Mouse (Mus musculus) olfactory bulb, adult 2 months (tissue): ENCODE measurements around the gene Bmp5. TPM values are rescaled to one million over a fixed set of nuclear protein-coding genes. Genes with fewer than 3 reads are reported as not detected.

Source experiments
- H3K27ac ChIP-seq: fragments of 200-500 bp; 2 replicates; pipeline ENCODE4 v1.5.1; 2012; ENCODE audit warnings: low read depth, low read length; ENCODE audit not compliant: insufficient read depth
- H3K4me1 ChIP-seq: fragments of 200-500 bp; 2 replicates; pipeline ENCODE4 v1.6.1; 2012; ENCODE audit warnings: low read length; ENCODE audit not compliant: control insufficient read depth, insufficient read depth
- H3K4me3 ChIP-seq: fragments of 200-500 bp; 2 replicates; pipeline ENCODE4 v1.5.1; 2012; ENCODE audit warnings: mild to moderate bottlenecking, low read depth, low read length, moderate library complexity; ENCODE audit not compliant: insufficient read depth
- CTCF ChIP-seq: fragments of 200-500 bp; IDR thresholded peaks from 2 replicates; pipeline ENCODE4 v1.5.1; 2012; ENCODE audit warnings: low read depth, mild to moderate bottlenecking, low read length, moderate library complexity; ENCODE audit not compliant: insufficient read depth
- POLR2A ChIP-seq: fragments of 200-500 bp; IDR thresholded peaks from 2 replicates; pipeline ENCODE4 v1.6.1; 2012; ENCODE audit warnings: mild to moderate bottlenecking, low read depth, low read length, moderate library complexity; ENCODE audit not compliant: insufficient read depth
- WGBS: fragments of 180-500 bp; shearing (Covaris S2); methylation state at CpG from one replicate; pipeline ENCODE4 v1.1.7; 2018; 5-methylcytosine and 5-hydroxymethylcytosine counted together
- polyA plus RNA-seq: library from polyadenylated mRNA; stranded (reverse); fragments of >200 nt; gene quantifications from 2 replicates; pipeline ENCODE4 v1.2.4, GENCODE M21; 2012; ENCODE audit warnings: low replicate concordance; ENCODE audit not compliant: missing spikeins, insufficient read depth, insufficient read length

Bmp5 gene
- not detected in 2 replicates for polyA plus RNA-seq

DNA sequence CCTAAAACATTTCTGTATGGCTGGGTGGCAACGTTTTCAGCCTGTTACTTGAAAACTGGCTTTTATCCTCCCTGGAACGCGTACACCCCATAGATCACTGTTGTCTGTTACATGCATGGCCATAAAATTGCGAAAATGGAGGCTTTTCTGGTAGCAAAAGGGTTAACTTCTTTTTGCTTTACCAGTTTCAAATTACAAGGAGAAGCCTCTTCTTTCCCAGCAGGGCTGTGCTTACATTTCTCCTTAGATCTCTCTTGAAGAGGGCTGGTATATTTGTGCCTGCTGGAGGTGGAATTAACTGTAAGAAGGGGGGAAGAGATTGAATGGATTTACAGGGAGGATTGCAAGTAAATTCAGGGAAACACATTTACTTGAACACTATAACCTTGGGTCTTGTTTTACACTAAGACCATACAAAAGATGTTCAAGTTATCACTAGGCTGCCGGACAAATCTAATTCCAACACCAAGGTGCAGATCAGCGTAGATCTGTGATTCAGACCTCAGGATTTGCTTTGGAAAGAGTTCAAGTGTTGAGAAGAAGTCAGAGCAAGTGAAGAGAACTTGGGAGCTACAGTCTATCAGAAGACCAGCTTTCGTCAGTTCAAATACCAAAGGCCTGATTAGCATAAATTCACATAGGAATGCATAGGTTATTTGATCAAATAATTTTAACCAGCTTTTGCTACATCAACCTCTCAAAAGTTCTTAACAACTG lies at the start of gene Bmp5:
Bmp5 (plus strand) TSS at position 236 of the 717 bp plus-strand sequence.
- WGBS: 63% methylated on average over 7 of the region's 7 CpGs
- H3K4me3 ChIP-seq: peak within 1 kb of the TSS; percentile 8; the same call in 1 of the 2 replicates
- TF ChIP-seq POLR2A (no peak), CTCF (no peak)

DNA sequence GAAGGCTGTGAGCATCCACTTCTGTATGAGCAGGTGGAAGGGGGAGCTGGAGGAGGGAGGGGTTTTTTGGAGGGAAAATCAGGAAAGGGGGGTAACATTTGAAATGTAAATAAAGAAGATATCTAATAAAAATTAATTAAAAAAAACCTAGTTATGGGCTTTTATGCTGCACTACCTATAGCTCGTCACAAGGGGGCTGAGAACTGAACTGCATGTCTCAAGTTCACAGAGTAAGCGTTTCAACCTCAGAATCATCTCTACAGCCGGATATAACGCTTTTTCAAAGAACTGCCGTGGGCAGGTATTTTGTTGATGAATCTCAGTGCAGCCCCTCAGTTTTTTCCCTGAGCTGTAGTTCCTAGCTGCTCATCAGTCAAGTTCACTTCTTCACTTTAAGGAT lies 15.1 kb upstream of the Bmp5 start:
- Histone ChIP-seq H3K27ac (no peak overlapping the region), H3K4me1 (no peaks in the 10 kb centered on the region), H3K4me3 (no peak overlapping the region)
- TF ChIP-seq CTCF (no peak), POLR2A (no peak)
- WGBS: 23% methylated on average over 5 of the region's 5 CpGs

More for the DNA sequence above, at the start of gene Bmp5:
- no peak within 1 kb of the TSS for H3K27ac ChIP-seq
- H3K4me1 ChIP-seq: no peaks in the 10 kb centered on the region

GRCm38 (mm10) chr9:75761567-75761966 lies 13.6 kb upstream of the Bmp5 start:
- Histone ChIP-seq H3K4me1 (no peaks in the 10 kb centered on the region), H3K27ac (no peak overlapping the region), H3K4me3 (no peak overlapping the region)
- 93% methylated on average over 2 of the region's 2 CpGs for WGBS
- no peak for TF ChIP-seq CTCF
- no peak for TF ChIP-seq POLR2A

GRCm38 (mm10) chr9:75762487-75762886 lies 12.7 kb upstream of the Bmp5 start:
- no peak overlapping the region for H3K27ac ChIP-seq
- WGBS: 28% methylated on average over 5 of the region's 5 CpGs
- H3K4me1 ChIP-seq: no peaks in the 10 kb centered on the region
- TF ChIP-seq CTCF: no peak
- TF ChIP-seq POLR2A: no peak
- no peak overlapping the region for H3K4me3 ChIP-seq

GRCm38 (mm10) chr9:75764792-75765191 lies 10.4 kb upstream of the Bmp5 start:
- WGBS: 93% methylated on average over 7 of the region's 7 CpGs
- TF ChIP-seq POLR2A (no peak), CTCF (no peak)
- H3K27ac ChIP-seq: no peak overlapping the region
- H3K4me1 ChIP-seq: no peaks in the 10 kb centered on the region
- no peak overlapping the region for H3K4me3 ChIP-seq

DNA sequence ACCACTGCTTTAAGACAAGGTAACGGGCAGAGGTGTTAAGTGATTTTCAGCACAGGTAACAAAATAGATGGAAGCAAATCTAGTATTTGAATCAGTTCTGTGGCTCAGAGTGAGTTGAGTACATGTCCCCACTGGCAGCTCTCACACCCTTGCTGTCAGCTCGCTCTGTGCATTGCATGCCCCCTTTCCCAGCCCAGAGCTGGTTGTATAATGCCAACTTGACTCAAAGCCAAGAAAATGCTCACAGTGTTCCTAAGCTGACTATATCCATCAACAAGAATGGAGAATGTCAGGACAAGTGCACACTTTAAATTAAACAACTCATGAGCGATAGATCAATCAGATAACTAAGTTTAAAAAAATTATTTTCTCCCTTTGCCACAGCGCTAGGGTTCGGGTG lies 8.6 kb upstream of the Bmp5 start:
- WGBS: 84% methylated on average over 5 of the region's 5 CpGs
- Histone ChIP-seq H3K27ac (no peak overlapping the region), H3K4me3 (no peak overlapping the region), H3K4me1 (no peaks in the 10 kb centered on the region)
- TF ChIP-seq POLR2A: no peak
- TF ChIP-seq CTCF: no peak

- TF ChIP-seq POLR2A (no peak), CTCF (no peak)
- 85% methylated on average over 3 of the region's 3 CpGs for WGBS
- Histone ChIP-seq H3K27ac (no peak overlapping the region), H3K4me3 (no peak overlapping the region), H3K4me1 (no peaks in the 10 kb centered on the region)
Observed at GRCm38 (mm10) chr9:75769042-75769441, 6.1 kb upstream of the Bmp5 start.

GRCm38 (mm10) chr9:75776153-75776552 lies 989 bp downstream of the Bmp5 start:
- no peak overlapping the region for H3K27ac ChIP-seq
- H3K4me3 ChIP-seq: peak overlapping the region; percentile 8; the same call in 1 of the 2 replicates
- TF ChIP-seq CTCF (no peak), POLR2A (no peak)
- no peaks in the 10 kb centered on the region for H3K4me1 ChIP-seq
- 76% methylated on average over 7 of the region's 7 CpGs for WGBS

DNA sequence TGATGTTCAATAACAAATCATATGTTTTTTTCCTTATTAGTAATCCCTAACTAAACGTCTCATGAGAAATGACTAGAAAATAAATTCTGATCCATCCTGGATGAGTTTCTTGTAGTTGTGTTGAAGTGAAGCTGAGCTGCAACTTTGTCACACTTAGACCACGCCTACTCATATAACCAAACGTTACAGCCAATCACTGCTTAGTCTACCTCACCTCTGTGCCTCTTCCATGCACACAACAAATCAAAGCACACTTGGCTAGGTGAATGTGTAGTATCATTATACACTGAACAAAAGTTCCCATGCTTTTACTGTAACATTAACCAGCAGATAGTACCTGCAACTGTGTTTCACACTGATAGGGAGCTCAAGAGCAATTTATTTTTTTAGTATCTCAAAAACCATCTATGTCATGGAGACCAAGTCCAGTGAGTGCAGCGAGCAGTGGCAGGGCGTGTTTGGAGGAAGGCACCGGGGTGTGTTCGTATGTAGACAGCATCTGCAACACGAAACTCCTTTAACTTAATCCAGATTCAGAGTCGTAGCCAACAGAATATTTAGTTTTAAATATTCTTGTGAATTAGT lies 3.7 kb downstream of the Bmp5 start:
- no peak overlapping the region for H3K27ac ChIP-seq
- no peak overlapping the region for H3K4me3 ChIP-seq
- no peaks in the 10 kb centered on the region for H3K4me1 ChIP-seq
- WGBS: 74% methylated on average over 9 of the region's 9 CpGs
- TF ChIP-seq POLR2A: no peak
